Mouse (Mus musculus): ENCODE results near the gene Lgals4. TPM values are rescaled to one million over a fixed set of nuclear protein-coding genes. Genes with fewer than 3 reads are reported as not detected.

Lgals4 gene
- polyA plus RNA-seq, 1 experiment from 2014 or later, result 2.8 TPM

- Histone ChIP-seq H3K36me3 (peaks cover 44% of the 10 kb centered on the region), H3K9me3 (no peaks in the 10 kb centered on the region), H3K27ac (peak overlapping the region; percentile 100), H3K27me3 (ENCODE audit: insufficient read depth, poor library complexity, severe bottlenecking) (no peaks in the 10 kb centered on the region), H3K4me3 (peak overlapping the region; percentile 96), H3K4me1 (peaks cover 50% of the 10 kb centered on the region)
- peak; percentile 97 for DNase-seq (ENCODE audit: low spot score)
- under 1% methylated on average over 40 of the region's 40 CpGs for WGBS
These were observed 22.4 kb upstream of the Lgals4 start for GRCm38 (mm10) chr7:28811228-28811627.

- H3K9me3 ChIP-seq, result no peaks in the 10 kb centered on the region
- 9% methylated on average over 7 of the region's 7 CpGs for WGBS
- peaks cover 50% of the 10 kb centered on the region for H3K36me3 ChIP-seq
- H3K4me1 ChIP-seq, result peaks cover 52% of the 10 kb centered on the region
- peak overlapping the region; percentile 100 for H3K27ac ChIP-seq
- no peaks in the 10 kb centered on the region for H3K27me3 ChIP-seq (ENCODE audit: insufficient read depth, poor library complexity, severe bottlenecking)
- DNase-seq (ENCODE audit: low spot score), result no peak
- H3K4me3 ChIP-seq, result peak overlapping the region; percentile 96
These were observed 21.9 kb upstream of the Lgals4 start for GRCm38 (mm10) chr7:28811640-28812275.

- H3K4me3 ChIP-seq, result peak overlapping the region; percentile 96
- H3K4me1 ChIP-seq, result peaks cover 51% of the 10 kb centered on the region
- H3K9me3 ChIP-seq, result no peaks in the 10 kb centered on the region
- peaks cover 57% of the 10 kb centered on the region for H3K36me3 ChIP-seq
- no peaks in the 10 kb centered on the region for H3K27me3 ChIP-seq (ENCODE audit: insufficient read depth, poor library complexity, severe bottlenecking)
- no peak for DNase-seq (ENCODE audit: low spot score)
- 66% methylated on average over 4 of the region's 4 CpGs for WGBS
- peak overlapping the region; percentile 100; the same call in 1 of the 2 replicates for H3K27ac ChIP-seq
These were observed 21.2 kb upstream of the Lgals4 start for GRCm38 (mm10) chr7:28812436-28812835.

GRCm38 (mm10) chr7:28812949-28813348, 20.7 kb upstream of the Lgals4 start:
- Histone ChIP-seq H3K9me3 (no peaks in the 10 kb centered on the region), H3K27me3 (ENCODE audit: insufficient read depth, poor library complexity, severe bottlenecking) (no peaks in the 10 kb centered on the region), H3K27ac (peak overlapping the region; percentile 100; the same call in 1 of the 2 replicates), H3K4me3 (peak overlapping the region; percentile 96), H3K4me1 (peaks cover 49% of the 10 kb centered on the region), H3K36me3 (peaks cover 62% of the 10 kb centered on the region)
- WGBS, result 63% methylated on average over 5 of the region's 5 CpGs
- no peak for DNase-seq (ENCODE audit: low spot score)

- H3K4me3 ChIP-seq, result peak overlapping the region; percentile 6; the same call in 1 of the 2 replicates
- peaks cover 76% of the 10 kb centered on the region for H3K36me3 ChIP-seq
- no peaks in the 10 kb centered on the region for H3K9me3 ChIP-seq
- peaks cover 57% of the 10 kb centered on the region for H3K4me1 ChIP-seq
- DNase-seq (ENCODE audit: low spot score), result no peak
- no peak overlapping the region for H3K27ac ChIP-seq
- WGBS, result 69% methylated on average over 5 of the region's 5 CpGs
- no peaks in the 10 kb centered on the region for H3K27me3 ChIP-seq (ENCODE audit: insufficient read depth, poor library complexity, severe bottlenecking)
These were observed 19.2 kb upstream of the Lgals4 start for GRCm38 (mm10) chr7:28814306-28815034.

GRCm38 (mm10) chr7:28815230-28815629, 18.4 kb upstream of the Lgals4 start:
- no peak for DNase-seq (ENCODE audit: low spot score)
- Histone ChIP-seq H3K27me3 (ENCODE audit: insufficient read depth, poor library complexity, severe bottlenecking) (no peaks in the 10 kb centered on the region), H3K36me3 (peaks cover 83% of the 10 kb centered on the region), H3K4me3 (0 out of 2 replicates have a peak overlapping the region, but pooled peaks have one; percentile 0), H3K4me1 (peaks cover 64% of the 10 kb centered on the region), H3K9me3 (no peaks in the 10 kb centered on the region), H3K27ac (no peak overlapping the region)
- 88% methylated on average over 9 of the region's 9 CpGs for WGBS

- Histone ChIP-seq H3K9me3 (no peaks in the 10 kb centered on the region), H3K27me3 (ENCODE audit: insufficient read depth, poor library complexity, severe bottlenecking) (no peaks in the 10 kb centered on the region), H3K36me3 (peaks cover 93% of the 10 kb centered on the region), H3K4me3 (no peak overlapping the region), H3K27ac (no peak overlapping the region), H3K4me1 (peaks cover 73% of the 10 kb centered on the region)
- no peak for DNase-seq (ENCODE audit: low spot score)
- 81% methylated on average over 9 of the region's 9 CpGs for WGBS
These were observed 17.5 kb upstream of the Lgals4 start for GRCm38 (mm10) chr7:28816201-28816600.

- H3K9me3 ChIP-seq, result no peaks in the 10 kb centered on the region
- WGBS, result 90% methylated on average over 10 of the region's 10 CpGs
- H3K27me3 ChIP-seq (ENCODE audit: insufficient read depth, poor library complexity, severe bottlenecking), result no peaks in the 10 kb centered on the region
These were observed 16.7 kb upstream of the Lgals4 start for GRCm38 (mm10) chr7:28816920-28817319.

GRCm38 (mm10) chr7:28817524-28817923, 16.1 kb upstream of the Lgals4 start:
- DNase-seq (ENCODE audit: low spot score), result no peak
- Histone ChIP-seq H3K27me3 (ENCODE audit: insufficient read depth, poor library complexity, severe bottlenecking) (no peaks in the 10 kb centered on the region), H3K4me1 (peaks cover 67% of the 10 kb centered on the region), H3K4me3 (no peak overlapping the region), H3K27ac (no peak overlapping the region), H3K9me3 (no peaks in the 10 kb centered on the region), H3K36me3 (peaks cover 98% of the 10 kb centered on the region)
- WGBS, result 55% methylated on average over 6 of the region's 6 CpGs

More at GRCm38 (mm10) chr7:28816920-28817319, 16.7 kb upstream of the Lgals4 start:
- H3K4me1 ChIP-seq, result peaks cover 73% of the 10 kb centered on the region
- H3K4me3 ChIP-seq, result no peak overlapping the region
- no peak overlapping the region for H3K27ac ChIP-seq
- no peak for DNase-seq (ENCODE audit: low spot score)
- peaks cover 98% of the 10 kb centered on the region for H3K36me3 ChIP-seq

- peaks cover 62% of the 10 kb centered on the region for H3K4me1 ChIP-seq
- H3K4me3 ChIP-seq, result peak overlapping the region; percentile 2; the same call in 1 of the 2 replicates
- 88% methylated on average over 4 of the region's 4 CpGs for WGBS
These were observed 15.7 kb upstream of the Lgals4 start for GRCm38 (mm10) chr7:28817957-28818356.

GRCm38 (mm10) chr7:28818436-28818835, 15.2 kb upstream of the Lgals4 start:
- 86% methylated on average over 18 of the region's 18 CpGs for WGBS
- peaks cover 59% of the 10 kb centered on the region for H3K4me1 ChIP-seq
- H3K9me3 ChIP-seq, result no peaks in the 10 kb centered on the region
- no peak for DNase-seq (ENCODE audit: low spot score)
- no peak overlapping the region for H3K27ac ChIP-seq
- peaks cover 95% of the 10 kb centered on the region for H3K36me3 ChIP-seq
- no peaks in the 10 kb centered on the region for H3K27me3 ChIP-seq (ENCODE audit: insufficient read depth, poor library complexity, severe bottlenecking)
- peak overlapping the region; percentile 2; the same call in 1 of the 2 replicates for H3K4me3 ChIP-seq

More at GRCm38 (mm10) chr7:28817957-28818356, 15.7 kb upstream of the Lgals4 start:
- no peak for DNase-seq (ENCODE audit: low spot score)
- peaks cover 98% of the 10 kb centered on the region for H3K36me3 ChIP-seq
- no peaks in the 10 kb centered on the region for H3K27me3 ChIP-seq (ENCODE audit: insufficient read depth, poor library complexity, severe bottlenecking)
- no peaks in the 10 kb centered on the region for H3K9me3 ChIP-seq
- H3K27ac ChIP-seq, result no peak overlapping the region

GRCm38 (mm10) chr7:28818861-28819452, 14.7 kb upstream of the Lgals4 start:
- peaks cover 56% of the 10 kb centered on the region for H3K4me1 ChIP-seq
- no peak overlapping the region for H3K27ac ChIP-seq
- peaks cover 90% of the 10 kb centered on the region for H3K36me3 ChIP-seq
- no peak overlapping the region for H3K4me3 ChIP-seq
- no peaks in the 10 kb centered on the region for H3K9me3 ChIP-seq
- DNase-seq (ENCODE audit: low spot score), result no peak
- no peaks in the 10 kb centered on the region for H3K27me3 ChIP-seq (ENCODE audit: insufficient read depth, poor library complexity, severe bottlenecking)
- WGBS, result 79% methylated on average over 4 of the region's 4 CpGs

- no peak for DNase-seq (ENCODE audit: low spot score)
- Histone ChIP-seq H3K36me3 (peaks cover 84% of the 10 kb centered on the region), H3K4me3 (no peak overlapping the region), H3K9me3 (no peaks in the 10 kb centered on the region), H3K4me1 (peaks cover 53% of the 10 kb centered on the region), H3K27me3 (ENCODE audit: insufficient read depth, poor library complexity, severe bottlenecking) (no peaks in the 10 kb centered on the region), H3K27ac (0 out of 2 replicates have a peak overlapping the region, but pooled peaks have one; percentile 6)
- 90% methylated on average over 4 of the region's 4 CpGs for WGBS
These were observed 14.1 kb upstream of the Lgals4 start for GRCm38 (mm10) chr7:28819571-28819970.
